Mouse (Mus musculus) liver, adult 2 months (tissue): ENCODE measurements at regions not wholly inside any gene's neighbourhood (a gene's known extent, or its start where the extent isn't known, plus 50 kb on each side); places are given as distances from the start of the nearest gene placed in this dataset.

Source experiments
- DNase-seq: peaks from one replicate; pipeline ENCODE4 v3.0.0-alpha.2; 2011; ENCODE audit warnings: low read depth, low spot score; ENCODE audit errors: extremely low read depth
- H3K27ac ChIP-seq: fragments of 200-500 bp; replicated peaks from 2 replicates; pipeline ENCODE4 v1.5.1; 2012; ENCODE audit warnings: low read depth, mild to moderate bottlenecking, control low read depth, inconsistent platforms, low read length; ENCODE audit not compliant: insufficient read depth
- H3K27me3 ChIP-seq: fragments of 200-500 bp; 2 replicates; pipeline ENCODE4 v1.6.1; 2012; ENCODE audit warnings: mild to moderate bottlenecking, moderate library complexity, low read length, inconsistent platforms; ENCODE audit not compliant: control insufficient read depth, insufficient read depth
- H3K36me3 ChIP-seq: fragments of 200-500 bp; 2 replicates; pipeline ENCODE4 v1.6.1; 2012; ENCODE audit warnings: low read length, inconsistent platforms; ENCODE audit not compliant: control insufficient read depth, insufficient read depth
- H3K4me1 ChIP-seq: fragments of 200-500 bp; 2 replicates; pipeline ENCODE4 v1.6.1; 2011; ENCODE audit warnings: low read length; ENCODE audit not compliant: control insufficient read depth, insufficient read depth
- H3K4me3 ChIP-seq: fragments of 200-500 bp; 2 replicates; pipeline ENCODE4 v1.5.1; 2011; ENCODE audit warnings: low read depth, mild to moderate bottlenecking, control low read depth, low read length, moderate library complexity; ENCODE audit not compliant: insufficient read depth
- H3K79me2 ChIP-seq: fragments of 200-500 bp; 2 replicates; pipeline ENCODE4 v1.6.1; 2012; ENCODE audit warnings: inconsistent platforms, mild to moderate bottlenecking, low read length, moderate library complexity; ENCODE audit not compliant: control insufficient read depth, insufficient read depth
- H3K9ac ChIP-seq: fragments of 200-500 bp; 2 replicates; pipeline ENCODE4 v1.6.1; 2012; ENCODE audit warnings: low read depth, mild to moderate bottlenecking, control low read depth, inconsistent platforms, low read length
- CTCF ChIP-seq: fragments of 200-500 bp; IDR thresholded peaks from 2 replicates; pipeline ENCODE4 v1.5.1; 2011; ENCODE audit warnings: low read depth, low read length, control low read depth
- POLR2A ChIP-seq: fragments of 200-500 bp; IDR thresholded peaks from 2 replicates; pipeline ENCODE4 v1.6.1; 2011; ENCODE audit warnings: low read length, control low read depth; ENCODE audit not compliant: insufficient read depth; ENCODE audit errors: extremely low read depth
- WGBS: fragments of 180-500 bp; shearing (Covaris S2); methylation state at CpG from one replicate; pipeline ENCODE4 v1.1.7; 2018; 5-methylcytosine and 5-hydroxymethylcytosine counted together

- TF ChIP-seq CTCF: no peak
- TF ChIP-seq POLR2A: no peak
- no peak overlapping the region for H3K9ac ChIP-seq
- H3K27ac ChIP-seq: no peak overlapping the region
- H3K79me2 ChIP-seq: no peaks in the 10 kb centered on the region
- no peak for DNase-seq
- WGBS: 61% methylated on average over 5 of the region's 5 CpGs
- no peaks in the 10 kb centered on the region for H3K4me1 ChIP-seq
- 0 out of 2 replicates have a peak, but pooled peaks cover 2% of the 10 kb centered on the region for H3K27me3 ChIP-seq
- no peaks in the 10 kb centered on the region for H3K36me3 ChIP-seq
- H3K4me3 ChIP-seq: no peak overlapping the region
Observed at GRCm38 (mm10) chr5:118426673-118427072, 133.8 kb upstream of the Med13l start.

- no peak overlapping the region for H3K4me3 ChIP-seq
- H3K4me1 ChIP-seq: no peaks in the 10 kb centered on the region
- no peaks in the 10 kb centered on the region; the same call in 1 of the 2 replicates for H3K27me3 ChIP-seq
- no peak overlapping the region for H3K9ac ChIP-seq
- H3K36me3 ChIP-seq: no peaks in the 10 kb centered on the region
- WGBS: 80% methylated on average over 18 of the region's 18 CpGs
- H3K79me2 ChIP-seq: no peaks in the 10 kb centered on the region
- no peak for DNase-seq
- no peak overlapping the region for H3K27ac ChIP-seq
- TF ChIP-seq CTCF (no peak), POLR2A (no peak)
Observed at GRCm38 (mm10) chr5:118428323-118429095, 132.0 kb upstream of the Med13l start.

- H3K4me1 ChIP-seq: no peaks in the 10 kb centered on the region
- H3K36me3 ChIP-seq: no peaks in the 10 kb centered on the region
- no peak overlapping the region for H3K27ac ChIP-seq
- 76% methylated on average over 4 of the region's 4 CpGs for WGBS
- TF ChIP-seq CTCF: peak; percentile 30
- no peak for TF ChIP-seq POLR2A
- H3K4me3 ChIP-seq: no peak overlapping the region
- H3K79me2 ChIP-seq: no peaks in the 10 kb centered on the region
- no peak for DNase-seq
- peaks cover 8% of the 10 kb centered on the region; the same call in 1 of the 2 replicates for H3K27me3 ChIP-seq
- no peak overlapping the region for H3K9ac ChIP-seq
Observed at GRCm38 (mm10) chr5:118433599-118433998, 126.9 kb upstream of the Med13l start.

- TF ChIP-seq POLR2A (no peak), CTCF (no peak)
- no peaks in the 10 kb centered on the region for H3K36me3 ChIP-seq
- H3K9ac ChIP-seq: no peak overlapping the region
- no peaks in the 10 kb centered on the region for H3K79me2 ChIP-seq
- no peak overlapping the region for H3K4me3 ChIP-seq
- no peak for DNase-seq
- H3K4me1 ChIP-seq: no peaks in the 10 kb centered on the region
- peaks cover 11% of the 10 kb centered on the region; the same call in 1 of the 2 replicates for H3K27me3 ChIP-seq
- no peak overlapping the region for H3K27ac ChIP-seq
- 74% methylated on average over 20 of the region's 20 CpGs for WGBS
Observed at GRCm38 (mm10) chr5:118434718-118435555, 125.5 kb upstream of the Med13l start.

- Histone ChIP-seq H3K4me1 (no peaks in the 10 kb centered on the region), H3K79me2 (no peaks in the 10 kb centered on the region), H3K27ac (no peak overlapping the region), H3K36me3 (no peaks in the 10 kb centered on the region), H3K27me3 (peaks cover 11% of the 10 kb centered on the region; the same call in 1 of the 2 replicates), H3K9ac (no peak overlapping the region), H3K4me3 (no peak overlapping the region)
- WGBS: 74% methylated on average over 7 of the region's 7 CpGs
- DNase-seq: no peak
- TF ChIP-seq POLR2A (no peak), CTCF (no peak)
Observed at GRCm38 (mm10) chr5:118435556-118435950, 124.9 kb upstream of the Med13l start.
